Mouse (Mus musculus): ENCODE data around the gene Setd1a. TPM values are rescaled to one million over a fixed set of nuclear protein-coding genes. Genes with fewer than 3 reads are reported as not detected.

Gene Setd1a
- total and polyA plus RNA-seq, 3 experiments, result 4.5 to 51.0 (median 9.8) TPM

- Histone ChIP-seq H3K9me3 (replicated peaks; ENCODE audit: low read length) (no peaks in the 10 kb centered on the region), H3K9ac (ENCODE audit: insufficient read depth, low read depth) (no peak overlapping the region), H3K4me2 (ENCODE audit: insufficient read depth, low read depth, poor library complexity, severe bottlenecking) (no peak overlapping the region), H3K27me3 (replicated peaks) (no peaks in the 10 kb centered on the region), H3K79me2 (replicated peaks; ENCODE audit: control insufficient read depth, extremely low read depth, insufficient read depth, poor library complexity, severe bottlenecking) (no peaks in the 10 kb centered on the region), H3K36me3 (replicated peaks in 1 of 2; ENCODE audit: control insufficient read depth in 1 of 2, insufficient read depth in 1 of 2, low read length in 1 of 2) (peaks cover 69 to 97% of the 10 kb centered on the region in 2 experiments), H3K4me1 (ENCODE audit: control insufficient read depth in 1 of 2, insufficient read depth in 2 of 2) (peaks cover 0 to 19% of the 10 kb centered on the region in 2 experiments; a peak in 2 of 4 replicates), H3K27ac (ENCODE audit: insufficient read depth, low read depth) (no peak overlapping the region), H3K4me3 (replicated peaks in 1 of 3; ENCODE audit: low read depth in 2 of 3, low read length in 2 of 3, poor library complexity in 1 of 3) (no peak overlapping the region)
- no peak for TF ChIP-seq JUN (IDR thresholded peaks at IDR 0.05; ENCODE audit: insufficient read depth, low read depth, low read length)
- TF ChIP-seq MAZ (IDR thresholded peaks at IDR 0.05; ENCODE audit: low read depth, low read length), result no peak
- in situ Hi-C loops (cut with MboI; ENCODE audit: low pct_ligation_motif_present, low pct_unique_long_range_greater_than_20kb, low sequenced_read_pairs), result loop anchor here (25.0 kb wide), 1 partner anchor 812 kb away; the partner anchor contains the start of genes Cdipt and Cdiptos
- dilution Hi-C loops (cut with MboI; ENCODE audit: extremely low pct_ligation_motif_present, extremely low pct_unique_long_range_greater_than_20kb, low sequenced_read_pairs), result no loop called here
- no peak for DNase-seq (ENCODE audit: extremely low read depth)
These were observed 22.7 kb downstream of the Setd1a start for GRCm38 (mm10) chr7:127799211-127799610.

GRCm38 (mm10) chr7:127799738-127800137, 23.3 kb downstream of the Setd1a start:
- H3K27ac ChIP-seq (ENCODE audit: insufficient read depth, low read depth), result no peak overlapping the region
- dilution Hi-C loops (cut with MboI; ENCODE audit: extremely low pct_ligation_motif_present, extremely low pct_unique_long_range_greater_than_20kb, low sequenced_read_pairs) (no loop called here), in situ Hi-C loops (cut with MboI; ENCODE audit: low pct_ligation_motif_present, low pct_unique_long_range_greater_than_20kb, low sequenced_read_pairs) (loop anchor here (25.0 kb wide), 1 partner anchor 812 kb away; the partner anchor contains the start of genes Cdipt and Cdiptos)
- H3K9me3 ChIP-seq (replicated peaks; ENCODE audit: low read length), result no peaks in the 10 kb centered on the region
- no peak overlapping the region for H3K9ac ChIP-seq (ENCODE audit: insufficient read depth, low read depth)
- H3K36me3 ChIP-seq (replicated peaks in 1 of 2; ENCODE audit: control insufficient read depth in 1 of 2, insufficient read depth in 1 of 2, low read length in 1 of 2), result peaks cover 67 to 96% of the 10 kb centered on the region in 2 experiments
- TF ChIP-seq MYC (IDR thresholded peaks at IDR 0.05; ENCODE audit: low read depth, low read length) (no peak), MAX (IDR thresholded peaks at IDR 0.05; ENCODE audit: low read length) (no peak), RCOR1 (conservative IDR thresholded peaks at IDR 0.05; ENCODE audit: low read depth, low read length) (no peak), NRF1 (IDR thresholded peaks at IDR 0.05; ENCODE audit: low read depth, low read length) (no peak), ZNF384 (IDR thresholded peaks at IDR 0.05; ENCODE audit: low read depth, low read length) (no peak), CHD1 (IDR thresholded peaks at IDR 0.05; ENCODE audit: low read depth, low read length) (no peak), IRF4 (IDR thresholded peaks at IDR 0.05; ENCODE audit: low read depth, low read length) (no peak)
- H3K4me1 ChIP-seq (ENCODE audit: control insufficient read depth in 1 of 2, insufficient read depth in 2 of 2), result peaks cover 0 to 20% of the 10 kb centered on the region in 2 experiments; a peak in 2 of 4 replicates
- H3K27me3 ChIP-seq (replicated peaks), result no peaks in the 10 kb centered on the region
- H3K4me3 ChIP-seq (replicated peaks in 1 of 3; ENCODE audit: low read depth in 2 of 3, low read length in 2 of 3, poor library complexity in 1 of 3), result no peak overlapping the region
- no peak overlapping the region for H3K4me2 ChIP-seq (ENCODE audit: insufficient read depth, low read depth, poor library complexity, severe bottlenecking)
- no peak for DNase-seq (ENCODE audit: extremely low read depth)
- H3K79me2 ChIP-seq (replicated peaks; ENCODE audit: control insufficient read depth, extremely low read depth, insufficient read depth, poor library complexity, severe bottlenecking), result no peaks in the 10 kb centered on the region

- no peak within 1 kb of the TSS for H3K27ac ChIP-seq (ENCODE audit: insufficient read depth, low read depth)
- dilution Hi-C loops (cut with MboI; ENCODE audit: extremely low pct_ligation_motif_present, extremely low pct_unique_long_range_greater_than_20kb, low sequenced_read_pairs), result no loop called here
- TF ChIP-seq CTCF (conservative IDR thresholded peaks at IDR 0.05 in 1 of 2, IDR thresholded peaks at IDR 0.05 in 1 of 2; ENCODE audit: low read depth in 2 of 2, low read length in 2 of 2) (peak; percentile 38 to 91; a peak in 3 of 4 replicates), MXI1 (IDR thresholded peaks at IDR 0.05; ENCODE audit: low read depth, low read length) (no peak), MAZ (IDR thresholded peaks at IDR 0.05; ENCODE audit: low read depth, low read length) (peak; percentile 82), ETS1 (conservative IDR thresholded peaks at IDR 0.05; ENCODE audit: low read depth, low read length) (no peak), RCOR1 (conservative IDR thresholded peaks at IDR 0.05; ENCODE audit: low read depth, low read length) (no peak), ELF1 (IDR thresholded peaks at IDR 0.05; ENCODE audit: low read depth, low read length) (peak; percentile 62), MAX (IDR thresholded peaks at IDR 0.05; ENCODE audit: low read length) (no peak), JUND (conservative IDR thresholded peaks at IDR 0.05; ENCODE audit: low read depth, low read length) (no peak), ZKSCAN1 (IDR thresholded peaks at IDR 0.05; ENCODE audit: borderline replicate concordance, low read depth, low read length) (no peak), PAX5 (IDR thresholded peaks at IDR 0.05; ENCODE audit: low read length) (no peak), IRF4 (IDR thresholded peaks at IDR 0.05; ENCODE audit: low read depth, low read length) (no peak; the same call in 1 of the 2 replicates), ZC3H11A (IDR thresholded peaks at IDR 0.05; ENCODE audit: low read depth, low read length) (0 out of 2 replicates have a peak, but pooled peaks have one; percentile 1), GABPA (IDR thresholded peaks at IDR 0.05; ENCODE audit: insufficient replicate concordance, low read depth, low read length) (no peak), POLR2AphosphoS2 (IDR thresholded peaks at IDR 0.05; ENCODE audit: low read depth, low read length) (no peak), EP300 (IDR thresholded peaks at IDR 0.05; ENCODE audit: low read length) (no peak), E2F4 (IDR thresholded peaks at IDR 0.05; ENCODE audit: insufficient replicate concordance, low read depth, low read length) (no peak), TBP (conservative IDR thresholded peaks at IDR 0.05; ENCODE audit: low read depth, low read length) (no peak), MEF2A (IDR thresholded peaks at IDR 0.05; ENCODE audit: borderline replicate concordance, low read depth, low read length) (no peak), SMC3 (IDR thresholded peaks at IDR 0.05; ENCODE audit: low read depth, low read length) (peak; percentile 86)
These were observed 24.1 kb downstream of the Setd1a start, which contains the start of gene Hsd3b7 for GRCm38 (mm10) chr7:127800435-127801009. Gene Hsd3b7, plus strand, starts transcription at chr7:127800604.

More at GRCm38 (mm10) chr7:127800435-127801009, 24.1 kb downstream of the Setd1a start, which contains the start of gene Hsd3b7:
- Histone ChIP-seq H3K9me3 (replicated peaks; ENCODE audit: low read length) (no peaks in the 10 kb centered on the region), H3K4me2 (ENCODE audit: insufficient read depth, low read depth, poor library complexity, severe bottlenecking) (no peak within 1 kb of the TSS), H3K79me2 (replicated peaks; ENCODE audit: control insufficient read depth, extremely low read depth, insufficient read depth, poor library complexity, severe bottlenecking) (no peaks in the 10 kb centered on the region), H3K4me3 (replicated peaks in 1 of 3; ENCODE audit: low read depth in 2 of 3, low read length in 2 of 3, poor library complexity in 1 of 3) (peak within 1 kb of the TSS in 1 of 3 experiments; percentile 47), H3K9ac (ENCODE audit: insufficient read depth, low read depth) (no peak within 1 kb of the TSS), H3K4me1 (ENCODE audit: control insufficient read depth in 1 of 2, insufficient read depth in 2 of 2) (peaks cover 0 to 20% of the 10 kb centered on the region in 2 experiments; a peak in 2 of 4 replicates), H3K27me3 (replicated peaks) (no peaks in the 10 kb centered on the region), H3K36me3 (replicated peaks in 1 of 2; ENCODE audit: control insufficient read depth in 1 of 2, insufficient read depth in 1 of 2, low read length in 1 of 2) (peaks cover 59 to 88% of the 10 kb centered on the region in 2 experiments)
- peak; percentile 78 for DNase-seq (ENCODE audit: extremely low read depth)
- in situ Hi-C loops (cut with MboI; ENCODE audit: low pct_ligation_motif_present, low pct_unique_long_range_greater_than_20kb, low sequenced_read_pairs), result no loop called here

All from CH12.LX (cell line).